Mouse (Mus musculus) olfactory bulb, adult 2 months (tissue): ENCODE measurements around the gene Glis2.

Source experiments
- CTCF ChIP-seq: fragments of 200-500 bp; IDR thresholded peaks from 2 replicates; pipeline ENCODE4 v1.5.1; 2012; ENCODE audit warnings: low read depth, mild to moderate bottlenecking, low read length, moderate library complexity; ENCODE audit not compliant: insufficient read depth
- POLR2A ChIP-seq: fragments of 200-500 bp; IDR thresholded peaks from 2 replicates; pipeline ENCODE4 v1.6.1; 2012; ENCODE audit warnings: mild to moderate bottlenecking, low read depth, low read length, moderate library complexity; ENCODE audit not compliant: insufficient read depth

DNA sequence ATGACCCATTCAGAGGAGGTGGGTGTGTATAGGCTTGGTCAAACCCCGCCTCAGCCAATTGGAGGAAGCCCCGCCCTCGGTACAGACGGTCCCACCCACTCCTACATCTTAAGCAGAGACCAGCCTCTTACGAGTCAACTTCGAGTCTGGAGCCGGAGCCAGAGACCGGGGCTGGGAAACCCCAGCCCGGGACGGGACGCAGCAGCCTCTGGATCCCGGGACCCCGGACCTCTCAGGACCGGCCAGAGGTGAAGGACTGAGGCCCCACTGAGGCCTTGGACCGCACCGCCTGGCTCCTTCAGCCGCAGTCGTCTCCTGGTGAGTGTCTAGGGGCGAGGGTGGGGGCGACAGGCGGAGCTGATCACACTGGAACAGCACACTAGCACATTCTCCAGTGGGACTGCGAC, 45.3 kb downstream of the Glis2 start, which contains the start of the genes Vasn and Dnaja3:
- no peak for TF ChIP-seq CTCF
- TF ChIP-seq POLR2A, result no peak
